Mouse (Mus musculus) neural tube, embryonic 11.5 days (tissue): ENCODE measurements around the gene Fyn. TPM values are rescaled to one million over a fixed set of nuclear protein-coding genes. Genes with fewer than 3 reads are reported as not detected.

Source experiments
- ATAC-seq: fragments of 200-750 bp; cut with Nextera tagmentation; 2 replicates; pipeline ENCODE4 v1.8.0; 2017; ENCODE audit warnings: moderate number of reproducible peaks, mild to moderate bottlenecking, moderate TSS enrichment, moderate library complexity; ENCODE audit not compliant: insufficient read depth, low FRiP score, low TSS enrichment
- DNase-seq: peaks from one replicate; pipeline ENCODE4 v3.0.0-alpha.2; 2015; ENCODE audit warnings: low spot score
- H3K27ac ChIP-seq: fragments of 300-500 bp; sonication (generic); 2 replicates; pipeline ENCODE4 v1.5.1; 2014; ENCODE audit warnings: low read depth, mild to moderate bottlenecking, low read length
- H3K27me3 ChIP-seq: fragments of 300-500 bp; sonication (generic); 2 replicates; pipeline ENCODE4 v1.6.1; 2014; ENCODE audit warnings: mild to moderate bottlenecking, low read length, mixed read lengths; ENCODE audit not compliant: control insufficient read depth, insufficient read depth
- H3K36me3 ChIP-seq: fragments of 300-500 bp; sonication (generic); 2 replicates; pipeline ENCODE4 v1.6.1; 2014; ENCODE audit warnings: mild to moderate bottlenecking, low read length, moderate library complexity, mixed read lengths; ENCODE audit not compliant: control insufficient read depth, insufficient read depth
- H3K4me1 ChIP-seq: fragments of 300-500 bp; sonication (generic); 2 replicates; pipeline ENCODE4 v1.6.1; 2014; ENCODE audit warnings: low read length, mixed read lengths; ENCODE audit not compliant: control insufficient read depth, insufficient read depth
- H3K4me2 ChIP-seq: fragments of 300-500 bp; sonication (generic); 2 replicates; pipeline ENCODE4 v1.6.1; 2014; ENCODE audit warnings: low read depth, mild to moderate bottlenecking, moderate library complexity
- H3K4me3 ChIP-seq: fragments of 300-500 bp; sonication (generic); 2 replicates; pipeline ENCODE4 v1.5.1; 2014; ENCODE audit warnings: low read depth, low read length
- H3K9ac ChIP-seq: fragments of 300-500 bp; sonication (generic); 2 replicates; pipeline ENCODE4 v1.6.1; 2014; ENCODE audit warnings: mild to moderate bottlenecking, low read length
- H3K9me3 ChIP-seq: fragments of 300-500 bp; sonication (generic); 2 replicates; pipeline ENCODE4 v1.6.1; 2016; ENCODE audit warnings: low read length; ENCODE audit not compliant: control insufficient read depth
- WGBS: fragments of 180-500 bp; shearing (Covaris S2); extraction: QIAGEN DNeasy Blood & Tissue Kit; methylation state at CpG from one replicate; pipeline ENCODE4 v1.1.7; 2014; 5-methylcytosine and 5-hydroxymethylcytosine counted together
- polyA plus RNA-seq: library from polyadenylated mRNA; unstranded; fragments of >200 nt; fragmentation: Nextera tagmentation; extraction: Ambion mirVana; gene quantifications from 2 replicates; pipeline ENCODE4 v1.2.1, GENCODE M21; 2014

The Fyn gene
- polyA plus RNA-seq, 1 experiment from 2014 or later = 66.0 TPM

DNA sequence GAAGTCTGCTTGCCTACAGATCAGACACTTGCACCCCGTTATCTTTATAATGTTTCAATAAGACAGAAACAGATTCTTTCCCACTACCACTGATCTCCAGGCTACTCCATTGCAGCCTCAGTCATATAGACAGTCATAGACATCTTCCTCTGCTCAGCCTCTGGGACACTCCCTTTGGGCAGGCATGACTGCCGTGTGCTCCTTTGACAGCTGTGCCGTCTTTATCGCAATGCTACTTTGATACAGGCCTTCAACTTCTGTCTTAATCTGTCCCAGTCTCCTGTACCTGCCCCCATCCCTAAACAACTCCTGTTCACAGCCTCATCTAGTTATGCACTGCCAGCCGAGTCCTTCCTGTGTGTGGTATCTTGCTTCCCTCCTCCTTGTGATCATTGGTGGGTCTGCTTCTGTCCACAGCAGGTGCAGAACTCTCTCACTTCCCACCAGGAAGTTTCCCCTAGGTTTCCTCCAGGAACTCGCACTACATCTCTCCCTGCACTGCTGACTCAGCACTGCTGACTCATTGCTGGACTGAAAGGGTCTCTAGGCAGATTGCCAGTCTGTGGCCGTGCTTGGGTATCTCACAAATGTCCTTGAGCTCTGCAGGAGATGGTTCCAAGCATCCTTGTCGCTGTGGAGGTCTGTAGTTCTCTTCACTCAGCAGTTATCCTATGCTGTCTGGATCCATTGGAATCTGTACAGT, 43.4 kb downstream of the Fyn start:
- Histone ChIP-seq H3K27ac (no peak overlapping the region), H3K4me3 (no peak overlapping the region), H3K9me3 (no peaks in the 10 kb centered on the region), H3K4me2 (no peak overlapping the region), H3K9ac (no peak overlapping the region), H3K36me3 (no peaks in the 10 kb centered on the region), H3K27me3 (no peaks in the 10 kb centered on the region), H3K4me1 (no peaks in the 10 kb centered on the region)
- WGBS = 83% methylated on average over 8 of the region's 8 CpGs
- ATAC-seq (no peak), DNase-seq (no peak)

DNA sequence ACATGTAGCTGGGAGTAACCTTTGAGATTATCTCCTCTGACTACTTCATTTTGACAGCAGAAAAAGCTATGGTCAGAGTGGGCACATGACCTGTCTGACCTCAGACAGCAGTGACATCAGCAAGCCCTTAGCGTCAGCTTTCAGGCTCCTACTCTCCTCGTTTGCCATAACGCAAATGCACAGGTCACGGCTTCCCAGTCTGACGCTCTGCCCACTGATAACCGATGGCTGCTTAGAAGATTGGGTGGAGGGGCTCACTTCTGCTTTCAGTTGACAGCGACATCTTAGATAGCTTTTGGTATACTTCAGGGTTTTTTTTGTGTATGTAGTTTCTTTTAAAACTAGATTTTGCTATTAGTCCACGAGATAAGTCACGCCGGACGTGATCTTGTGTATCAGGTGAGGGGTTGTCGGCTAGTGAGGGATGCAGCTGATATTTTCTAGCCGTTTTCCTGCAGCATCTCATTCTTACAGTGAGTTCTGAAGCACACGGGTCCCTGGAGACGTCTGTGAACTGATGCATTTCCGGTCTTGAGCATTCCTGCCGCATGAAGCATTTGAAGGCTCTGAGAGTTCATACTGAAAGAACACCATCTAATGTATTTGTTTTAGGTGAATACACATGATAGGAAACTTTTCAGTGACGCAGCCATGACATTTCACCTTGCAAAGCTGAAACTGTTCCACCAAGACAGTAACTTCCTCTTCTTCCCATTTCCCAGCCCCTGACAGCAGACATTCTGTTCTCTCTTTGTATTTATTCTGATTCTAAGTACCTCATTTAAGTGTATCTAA, 44.4 kb downstream of the Fyn start:
- Histone ChIP-seq H3K27ac (no peak overlapping the region), H3K9ac (no peak overlapping the region), H3K4me3 (no peak overlapping the region), H3K27me3 (no peaks in the 10 kb centered on the region), H3K36me3 (no peaks in the 10 kb centered on the region), H3K9me3 (no peaks in the 10 kb centered on the region), H3K4me2 (no peak overlapping the region), H3K4me1 (no peaks in the 10 kb centered on the region)
- DNase-seq = no peak
- ATAC-seq = no peak
- 80% methylated on average over 18 of the region's 18 CpGs for WGBS

DNA sequence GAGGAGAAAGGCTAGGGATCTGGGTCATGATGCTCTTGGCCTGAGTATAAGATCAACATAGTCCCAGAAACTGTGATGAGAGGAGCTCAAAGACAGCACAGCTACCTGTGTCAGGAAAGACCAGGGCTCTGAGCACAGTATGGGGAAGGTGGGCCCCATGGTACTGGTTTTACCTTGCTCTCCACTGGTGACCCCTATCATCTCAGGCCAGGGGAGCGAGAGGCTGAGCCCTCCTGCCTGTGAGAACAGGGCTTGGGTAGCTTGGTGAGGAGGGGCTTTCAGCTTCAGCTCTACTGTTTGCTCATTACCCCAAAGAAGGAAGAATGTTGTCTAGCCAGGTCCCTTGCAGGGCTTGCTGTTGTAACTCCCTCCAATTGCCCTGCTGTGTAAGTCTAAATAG, 45.4 kb downstream of the Fyn start:
- DNase-seq = no peak
- Histone ChIP-seq H3K27me3 (no peaks in the 10 kb centered on the region), H3K4me3 (no peak overlapping the region), H3K36me3 (no peaks in the 10 kb centered on the region), H3K4me1 (no peaks in the 10 kb centered on the region), H3K4me2 (no peak overlapping the region), H3K9ac (no peak overlapping the region), H3K27ac (no peak overlapping the region), H3K9me3 (no peaks in the 10 kb centered on the region)
- ATAC-seq = no peak
- WGBS = 60% methylated on average over 1 of the region's 1 CpGs

DNA sequence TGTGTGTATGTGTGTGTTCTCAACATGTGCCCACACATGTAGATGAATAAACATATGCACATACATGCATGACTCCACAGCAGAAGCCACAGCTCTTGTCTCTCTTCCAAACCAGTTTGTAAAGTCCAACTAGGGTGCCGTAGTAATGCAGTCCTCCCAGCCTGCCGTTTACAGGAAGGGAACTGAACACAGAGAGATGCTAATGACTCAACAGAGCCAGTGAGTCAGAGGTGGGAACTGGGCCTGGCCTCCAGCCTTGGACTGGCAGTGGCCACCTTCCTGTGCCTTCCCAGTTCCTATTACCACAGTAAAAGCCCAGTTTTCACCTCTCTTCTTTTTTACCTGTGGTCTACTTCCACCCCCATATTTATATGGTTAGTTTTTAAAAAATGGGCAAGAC, 46.9 kb downstream of the Fyn start:
- no peaks in the 10 kb centered on the region for H3K27me3 ChIP-seq
- no peak overlapping the region for H3K9ac ChIP-seq
- H3K27ac ChIP-seq = no peak overlapping the region
- H3K4me2 ChIP-seq = no peak overlapping the region
- H3K4me3 ChIP-seq = no peak overlapping the region
- 59% methylated on average over 2 of the region's 2 CpGs for WGBS
- DNase-seq (no peak), ATAC-seq (no peak)
- H3K4me1 ChIP-seq = 0 out of 2 replicates have a peak, but pooled peaks cover 2% of the 10 kb centered on the region
- H3K9me3 ChIP-seq = no peaks in the 10 kb centered on the region
- no peaks in the 10 kb centered on the region for H3K36me3 ChIP-seq

DNA sequence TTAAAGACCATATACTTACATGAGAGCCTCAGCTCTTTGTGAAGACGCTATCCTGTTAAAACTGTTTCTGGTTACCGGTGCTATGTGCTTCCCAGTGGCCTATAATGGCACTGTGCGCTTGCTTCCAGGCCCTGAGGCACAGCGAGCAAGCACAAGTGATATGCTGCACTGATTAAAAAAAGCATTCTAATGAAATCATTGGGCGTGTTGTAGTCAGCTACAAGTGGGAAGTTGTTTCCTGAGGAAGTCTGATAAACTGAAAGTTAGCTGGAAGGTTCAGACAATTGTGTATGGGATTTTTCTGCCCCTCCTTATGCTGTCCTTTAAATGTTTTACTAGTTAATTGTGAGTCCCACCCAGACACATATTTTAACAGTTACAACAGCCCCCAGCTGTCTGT, 49.0 kb downstream of the Fyn start:
- H3K4me3 ChIP-seq = no peak overlapping the region
- DNase-seq (no peak), ATAC-seq (no peak)
- no peak overlapping the region for H3K27ac ChIP-seq
- no peaks in the 10 kb centered on the region for H3K27me3 ChIP-seq
- H3K9me3 ChIP-seq = no peaks in the 10 kb centered on the region
- no peak overlapping the region for H3K4me2 ChIP-seq
- H3K4me1 ChIP-seq = peaks cover 4% of the 10 kb centered on the region; the same call in 1 of the 2 replicates
- H3K36me3 ChIP-seq = no peaks in the 10 kb centered on the region
- WGBS = 85% methylated on average over 5 of the region's 5 CpGs
- no peak overlapping the region for H3K9ac ChIP-seq

DNA sequence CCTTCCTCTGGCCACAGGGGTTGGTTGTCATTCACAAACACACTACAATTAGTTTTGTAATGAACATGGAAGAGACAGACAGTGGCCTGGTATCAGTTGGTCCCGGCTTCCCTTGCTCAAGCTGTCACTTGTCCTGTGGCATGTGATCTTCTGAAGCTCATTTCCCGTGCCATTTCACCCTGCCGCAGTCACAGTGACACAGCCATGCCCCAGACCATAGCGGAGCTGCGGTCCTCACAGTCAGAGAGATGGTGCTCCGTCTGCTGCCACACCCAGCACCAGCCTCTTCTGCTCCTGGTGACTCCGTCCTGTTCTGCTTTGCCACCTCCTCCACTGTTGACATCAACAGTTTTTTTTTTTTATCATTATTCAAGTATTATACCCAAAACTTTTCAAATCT, 49.7 kb downstream of the Fyn start:
- WGBS = 93% methylated on average over 7 of the region's 7 CpGs
- Histone ChIP-seq H3K9ac (no peak overlapping the region), H3K4me1 (peaks cover 4% of the 10 kb centered on the region; the same call in 1 of the 2 replicates), H3K27me3 (no peaks in the 10 kb centered on the region), H3K36me3 (no peaks in the 10 kb centered on the region), H3K9me3 (no peaks in the 10 kb centered on the region), H3K27ac (no peak overlapping the region), H3K4me3 (no peak overlapping the region), H3K4me2 (no peak overlapping the region)
- ATAC-seq (no peak), DNase-seq (no peak)

DNA sequence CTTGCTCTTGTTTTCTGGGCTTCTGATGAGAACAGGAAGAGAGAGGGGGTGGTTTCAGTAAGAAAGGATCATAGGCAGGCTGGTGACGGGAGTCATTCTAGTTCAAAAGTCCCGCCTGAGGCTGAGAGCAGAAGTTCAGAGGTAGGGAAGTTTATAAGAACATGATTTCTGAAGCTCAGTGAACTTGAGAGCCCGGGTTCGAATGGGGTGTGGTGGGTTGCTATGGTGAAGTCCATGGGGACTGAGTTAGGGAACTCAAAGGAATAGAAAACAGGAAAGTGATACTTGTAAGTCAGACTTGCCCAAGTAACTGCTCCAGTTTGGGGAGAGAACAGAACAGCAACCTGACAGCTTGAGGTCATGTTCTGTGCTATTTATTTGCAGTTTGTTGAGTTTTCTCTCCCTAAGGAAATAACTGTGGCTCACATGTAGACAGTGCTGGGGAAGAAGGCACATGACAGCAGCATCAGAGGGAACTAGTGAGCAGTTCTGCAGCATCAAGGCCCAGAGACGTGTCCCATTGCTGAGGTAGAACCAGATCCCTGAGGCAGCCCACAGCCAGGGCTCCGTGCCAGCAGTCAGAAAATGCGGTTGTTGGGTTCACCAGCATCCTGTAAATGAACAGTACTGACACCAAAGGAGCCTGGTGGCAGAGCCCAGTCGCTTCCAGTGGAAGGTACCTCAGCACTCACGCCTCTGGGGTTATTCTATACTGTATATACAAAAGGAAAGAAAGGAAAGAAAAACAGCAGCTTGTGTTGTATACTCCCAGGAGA, 52.4 kb downstream of the Fyn start:
- DNase-seq (no peak), ATAC-seq (no peak)
- H3K27ac ChIP-seq = no peak overlapping the region
- H3K9ac ChIP-seq = no peak overlapping the region
- peaks cover 4% of the 10 kb centered on the region for H3K4me1 ChIP-seq
- H3K4me3 ChIP-seq = no peak overlapping the region
- 84% methylated on average over 9 of the region's 9 CpGs for WGBS
- no peaks in the 10 kb centered on the region for H3K36me3 ChIP-seq
- no peaks in the 10 kb centered on the region for H3K27me3 ChIP-seq
- H3K4me2 ChIP-seq = no peak overlapping the region
- no peaks in the 10 kb centered on the region for H3K9me3 ChIP-seq

DNA sequence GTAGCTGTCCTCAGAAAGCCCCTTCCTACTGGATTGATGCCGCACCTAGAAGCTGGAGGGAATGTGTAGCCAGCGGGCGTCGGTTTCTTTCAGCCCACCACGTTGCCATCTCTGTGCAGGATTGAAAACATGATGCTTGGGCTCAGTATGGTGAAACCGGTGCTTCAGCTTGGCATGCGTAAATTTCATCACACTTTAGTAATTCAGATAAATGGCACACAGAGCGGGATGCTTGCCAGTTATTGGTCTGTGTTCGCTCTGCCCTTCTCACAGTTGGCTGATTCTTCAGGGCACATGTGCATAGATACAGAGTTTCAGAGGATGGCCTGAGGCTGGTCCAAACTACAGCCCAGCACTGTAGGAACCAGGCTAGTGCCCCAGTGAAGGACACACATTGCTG, 53.1 kb downstream of the Fyn start:
- WGBS = 94% methylated on average over 9 of the region's 9 CpGs

More for the DNA sequence above, 53.1 kb downstream of the Fyn start:
- Histone ChIP-seq H3K27ac (no peak overlapping the region), H3K27me3 (no peaks in the 10 kb centered on the region), H3K4me2 (no peak overlapping the region), H3K9ac (no peak overlapping the region), H3K36me3 (no peaks in the 10 kb centered on the region), H3K4me1 (peaks cover 6% of the 10 kb centered on the region), H3K9me3 (no peaks in the 10 kb centered on the region), H3K4me3 (no peak overlapping the region)
- DNase-seq (no peak), ATAC-seq (no peak)
